Mouse (Mus musculus) midbrain, embryonic 11.5 days (tissue): ENCODE data around the gene Efcab14. TPM values are rescaled to one million over a fixed set of nuclear protein-coding genes. Genes with fewer than 3 reads are reported as not detected.

Experiments used
- ATAC-seq: fragments of 200-750 bp; cut with Nextera tagmentation; 2 replicates; pipeline ENCODE4 v1.8.0; 2017; ENCODE audit warnings: moderate TSS enrichment, moderate library complexity; ENCODE audit not compliant: low FRiP score
- DNase-seq: peaks from one replicate; pipeline ENCODE4 v3.0.0; 2015; ENCODE audit warnings: low spot score; ENCODE audit errors: missing footprints
- H3K27ac ChIP-seq: fragments of 300-500 bp; sonication (generic); 2 replicates; pipeline ENCODE4 v1.5.1; 2014; ENCODE audit warnings: low read depth, low read length
- H3K27me3 ChIP-seq: fragments of 300-500 bp; sonication (generic); 2 replicates; pipeline ENCODE4 v1.6.1; 2014; ENCODE audit warnings: mild to moderate bottlenecking, low read length, moderate library complexity, mixed read lengths; ENCODE audit not compliant: control insufficient read depth, insufficient read depth
- H3K36me3 ChIP-seq: fragments of 300-500 bp; sonication (generic); 2 replicates; pipeline ENCODE4 v1.6.1; 2014; ENCODE audit warnings: mild to moderate bottlenecking, low read length, moderate library complexity, mixed read lengths; ENCODE audit not compliant: control insufficient read depth, insufficient read depth
- H3K4me1 ChIP-seq: fragments of 300-500 bp; sonication (generic); 2 replicates; pipeline ENCODE4 v1.6.1; 2014; ENCODE audit warnings: low read length; ENCODE audit not compliant: control insufficient read depth, insufficient read depth
- H3K4me2 ChIP-seq: fragments of 300-500 bp; sonication (generic); 2 replicates; pipeline ENCODE4 v1.6.1; 2014; ENCODE audit warnings: mild to moderate bottlenecking, moderate library complexity
- H3K4me3 ChIP-seq: fragments of 300-500 bp; sonication (generic); 2 replicates; pipeline ENCODE4 v1.5.1; 2014; ENCODE audit warnings: low read depth, low read length
- H3K9ac ChIP-seq: fragments of 300-500 bp; sonication (generic); 2 replicates; pipeline ENCODE4 v1.6.1; 2014; ENCODE audit warnings: low read length
- H3K9me3 ChIP-seq: fragments of 300-500 bp; sonication (generic); 2 replicates; pipeline ENCODE4 v1.6.1; 2016; ENCODE audit warnings: low read length; ENCODE audit not compliant: control insufficient read depth
- WGBS: fragments of 180-500 bp; shearing (Covaris S2); extraction: QIAGEN DNeasy Blood & Tissue Kit; methylation state at CpG from one replicate; pipeline ENCODE4 v1.1.7; 2014; 5-methylcytosine and 5-hydroxymethylcytosine counted together
- polyA plus RNA-seq: library from polyadenylated mRNA; unstranded; fragments of >200 nt; fragmentation: Nextera tagmentation; extraction: Ambion mirVana; gene quantifications from 2 replicates; pipeline ENCODE4 v1.2.1, GENCODE M21; 2014

The Efcab14 gene
- 42.8 and 46.4 TPM in 2 replicates for polyA plus RNA-seq

DNA sequence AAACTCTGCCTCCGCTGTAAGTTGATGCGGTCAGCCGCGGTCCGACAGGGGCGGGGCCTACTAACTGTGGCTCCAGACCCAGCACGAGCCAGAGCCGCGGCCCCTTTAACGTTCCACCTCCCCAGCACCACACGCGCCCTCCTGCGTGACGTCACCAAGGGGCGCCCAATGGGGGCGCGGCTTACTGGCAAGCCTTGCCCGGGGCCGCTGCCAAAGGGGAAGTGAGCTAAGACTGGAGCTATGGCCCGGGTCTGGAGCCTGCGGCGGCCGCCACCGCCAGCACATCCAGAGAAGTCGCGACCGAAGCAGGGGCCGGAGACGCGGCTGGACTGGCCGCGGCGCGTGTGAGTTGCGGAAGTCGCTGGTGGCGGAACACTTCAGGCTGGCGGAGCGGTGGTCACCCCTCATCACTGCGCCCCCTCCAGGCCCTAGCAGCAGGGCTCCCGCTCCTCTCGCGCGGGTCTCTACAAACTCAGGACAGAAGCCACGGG, at the start of gene Efcab14:
Efcab14 (plus strand) TSS at position 194 of the 491 bp plus-strand sequence.
- ATAC-seq (peak; percentile 100), DNase-seq (peak; percentile 100)
- peak within 1 kb of the TSS; percentile 84 for H3K4me2 ChIP-seq
- no peaks in the 10 kb centered on the region for H3K9me3 ChIP-seq
- peak within 1 kb of the TSS; percentile 78 for H3K27ac ChIP-seq
- no peaks in the 10 kb centered on the region for H3K36me3 ChIP-seq
- peak within 1 kb of the TSS; percentile 84 for H3K4me3 ChIP-seq
- 0% methylated on average over 45 of the region's 45 CpGs for WGBS
- H3K27me3 ChIP-seq: no peaks in the 10 kb centered on the region
- peaks cover 14% of the 10 kb centered on the region for H3K4me1 ChIP-seq
- peak within 1 kb of the TSS; percentile 85 for H3K9ac ChIP-seq

DNA sequence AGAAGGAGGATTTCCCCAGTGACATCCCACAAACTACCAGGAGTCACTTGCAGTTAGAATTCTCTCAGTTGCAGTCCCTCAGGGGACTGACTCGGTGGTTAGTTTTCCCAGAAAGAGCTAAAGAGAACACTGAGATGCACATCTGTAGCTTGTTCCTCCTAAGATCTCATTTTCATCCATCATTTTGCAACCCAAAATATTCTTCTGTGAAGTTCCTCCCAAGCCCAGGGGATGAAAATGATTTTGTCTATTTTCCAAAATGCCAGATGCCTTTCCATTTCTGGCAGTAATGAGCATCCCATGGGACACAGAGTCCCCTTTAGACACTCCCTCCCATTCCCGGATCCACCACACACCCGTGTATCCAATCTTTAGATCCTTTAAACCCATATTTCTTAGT, 36.1 kb upstream of the Efcab14 start:
- H3K27me3 ChIP-seq: no peaks in the 10 kb centered on the region
- H3K9me3 ChIP-seq: no peaks in the 10 kb centered on the region
- H3K27ac ChIP-seq: no peak overlapping the region
- H3K4me3 ChIP-seq: no peak overlapping the region
- H3K36me3 ChIP-seq: no peaks in the 10 kb centered on the region
- no peak overlapping the region for H3K9ac ChIP-seq
- DNase-seq (no peak), ATAC-seq (no peak)
- H3K4me1 ChIP-seq: no peaks in the 10 kb centered on the region
- H3K4me2 ChIP-seq: no peak overlapping the region
- 80% methylated on average over 3 of the region's 3 CpGs for WGBS

DNA sequence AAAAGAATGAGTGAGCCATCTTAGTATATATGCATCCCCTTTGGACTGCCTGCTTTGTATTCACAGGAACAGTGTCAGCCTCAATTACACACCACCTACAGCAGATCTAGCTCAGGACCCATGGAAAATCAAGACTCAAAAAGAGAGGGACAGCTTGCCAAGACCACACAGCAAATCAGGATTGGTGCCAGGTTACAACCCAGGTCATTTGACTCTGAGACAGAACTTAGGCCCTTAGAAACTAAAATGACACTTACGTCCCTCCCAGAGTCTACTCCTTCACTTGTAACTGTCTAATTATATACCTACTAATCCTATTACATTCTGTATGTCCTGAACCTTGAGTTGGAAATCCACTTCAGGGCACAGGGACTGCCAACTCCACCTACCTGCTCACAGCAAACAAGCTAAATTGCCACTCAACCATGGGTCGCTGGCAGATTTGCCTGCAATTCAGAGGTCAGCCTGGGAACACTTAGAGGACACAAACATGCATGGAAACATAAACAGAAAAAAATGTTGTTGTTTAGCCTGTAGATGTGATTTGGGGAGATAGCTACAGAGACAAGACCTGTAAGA, 33.5 kb upstream of the Efcab14 start:
- no peak overlapping the region for H3K27ac ChIP-seq
- no peak overlapping the region for H3K4me2 ChIP-seq
- H3K9me3 ChIP-seq: no peaks in the 10 kb centered on the region
- H3K4me1 ChIP-seq: no peaks in the 10 kb centered on the region
- H3K9ac ChIP-seq: no peak overlapping the region
- DNase-seq: no peak
- no peak for ATAC-seq
- no peaks in the 10 kb centered on the region for H3K27me3 ChIP-seq
- H3K36me3 ChIP-seq: no peaks in the 10 kb centered on the region
- 94% methylated on average over 2 of the region's 2 CpGs for WGBS
- H3K4me3 ChIP-seq: no peak overlapping the region

DNA sequence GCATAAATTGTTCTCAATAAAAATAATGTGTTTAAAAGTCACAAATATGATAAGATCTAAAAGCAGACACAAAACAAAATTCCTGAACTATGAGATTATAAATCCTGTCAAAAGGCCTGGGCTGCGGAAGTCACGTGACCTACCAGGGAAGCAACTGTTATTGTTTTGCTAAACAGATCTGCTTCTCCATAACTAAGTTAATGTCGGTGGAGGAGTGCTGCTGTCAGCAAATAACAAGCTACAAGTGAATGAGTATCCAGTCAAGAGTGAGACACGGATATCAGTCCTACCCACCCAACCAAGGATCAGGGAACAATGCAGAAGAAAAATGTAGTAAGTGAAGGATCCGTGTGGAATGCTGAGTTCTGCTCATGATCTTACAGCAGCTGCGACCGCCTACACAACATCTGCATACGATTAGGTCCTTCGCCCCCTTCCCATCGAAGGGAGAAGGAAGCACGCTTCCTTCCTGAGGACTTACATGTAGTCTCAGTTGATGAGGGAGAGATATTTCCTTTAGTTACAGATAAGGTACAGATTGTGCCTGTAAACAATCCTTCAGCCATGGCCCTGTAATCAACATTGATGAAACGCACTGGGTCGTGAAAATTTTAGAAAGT, 28.5 kb upstream of the Efcab14 start:
- H3K9me3 ChIP-seq: no peaks in the 10 kb centered on the region
- H3K4me2 ChIP-seq: no peak overlapping the region
- DNase-seq: no peak
- H3K36me3 ChIP-seq: no peaks in the 10 kb centered on the region
- 72% methylated on average over 13 of the region's 13 CpGs for WGBS
- H3K9ac ChIP-seq: no peak overlapping the region
- no peaks in the 10 kb centered on the region for H3K4me1 ChIP-seq
- no peak for ATAC-seq
- no peak overlapping the region for H3K4me3 ChIP-seq
- H3K27ac ChIP-seq: no peak overlapping the region
- H3K27me3 ChIP-seq: no peaks in the 10 kb centered on the region

DNA sequence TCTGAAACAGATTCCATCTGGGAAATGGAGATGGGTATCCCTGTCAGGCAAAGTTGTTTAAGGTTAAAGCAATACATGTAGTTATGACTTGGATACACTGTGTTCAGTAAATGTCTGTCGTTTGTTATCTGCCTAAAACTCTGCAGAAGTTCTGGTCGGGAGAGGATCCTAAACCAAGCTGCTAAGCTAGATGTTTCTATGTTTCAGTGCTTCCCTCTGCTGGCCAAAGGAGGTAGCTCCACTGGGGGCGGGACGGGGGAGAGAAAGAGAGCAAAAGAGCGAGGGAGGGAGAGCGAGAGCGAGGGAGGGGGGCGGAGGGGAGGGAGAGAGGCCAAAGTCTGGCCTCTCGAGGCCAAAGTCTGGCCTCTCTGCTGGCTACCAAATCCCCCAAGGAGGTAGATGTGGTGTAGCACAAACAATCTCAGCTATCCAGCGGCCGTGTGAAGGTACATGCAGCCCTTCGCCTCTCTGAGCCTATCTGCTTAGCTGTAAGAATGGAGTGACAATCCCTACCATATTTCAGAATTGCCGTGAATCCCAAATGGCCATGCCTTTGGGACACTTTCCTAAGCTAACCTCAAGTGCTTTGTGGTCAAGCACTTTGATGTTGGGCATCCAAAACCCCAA, 27.6 kb upstream of the Efcab14 start:
- ATAC-seq (peak; percentile 87), DNase-seq (peak; percentile 99)
- Histone ChIP-seq H3K9ac (peak overlapping the region; percentile 27; the same call in 1 of the 2 replicates), H3K36me3 (no peaks in the 10 kb centered on the region), H3K4me2 (peak overlapping the region; percentile 36), H3K4me1 (no peaks in the 10 kb centered on the region), H3K27ac (no peak overlapping the region), H3K27me3 (no peaks in the 10 kb centered on the region), H3K9me3 (no peaks in the 10 kb centered on the region), H3K4me3 (no peak overlapping the region; the same call in 1 of the 2 replicates)
- WGBS: 13% methylated on average over 13 of the region's 13 CpGs

DNA sequence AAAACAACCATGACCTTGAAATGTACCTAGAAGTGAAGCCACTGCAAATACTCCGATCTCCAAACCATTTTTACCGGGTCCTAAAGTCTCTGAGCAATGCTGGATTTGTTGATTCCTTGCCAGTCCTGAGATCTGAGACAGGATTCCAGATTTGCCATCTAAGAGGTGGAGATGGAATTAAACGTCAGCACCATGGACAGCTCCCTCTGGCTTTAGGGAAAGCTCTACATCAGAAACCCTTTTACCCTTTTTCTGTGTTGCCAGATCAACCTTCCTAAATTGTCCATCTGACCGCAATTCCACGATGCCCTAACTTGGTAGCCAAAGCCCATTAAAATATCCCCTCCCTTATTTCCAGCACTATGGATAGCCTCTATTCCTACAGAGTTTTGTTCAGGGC, 8.8 kb upstream of the Efcab14 start:
- Histone ChIP-seq H3K4me3 (no peak overlapping the region), H3K9ac (no peak overlapping the region), H3K4me1 (no peaks in the 10 kb centered on the region), H3K27me3 (no peaks in the 10 kb centered on the region), H3K4me2 (no peak overlapping the region), H3K27ac (no peak overlapping the region), H3K36me3 (no peaks in the 10 kb centered on the region), H3K9me3 (no peaks in the 10 kb centered on the region)
- no peak for ATAC-seq
- peak; percentile 92 for DNase-seq
- 26% methylated on average over 5 of the region's 5 CpGs for WGBS

DNA sequence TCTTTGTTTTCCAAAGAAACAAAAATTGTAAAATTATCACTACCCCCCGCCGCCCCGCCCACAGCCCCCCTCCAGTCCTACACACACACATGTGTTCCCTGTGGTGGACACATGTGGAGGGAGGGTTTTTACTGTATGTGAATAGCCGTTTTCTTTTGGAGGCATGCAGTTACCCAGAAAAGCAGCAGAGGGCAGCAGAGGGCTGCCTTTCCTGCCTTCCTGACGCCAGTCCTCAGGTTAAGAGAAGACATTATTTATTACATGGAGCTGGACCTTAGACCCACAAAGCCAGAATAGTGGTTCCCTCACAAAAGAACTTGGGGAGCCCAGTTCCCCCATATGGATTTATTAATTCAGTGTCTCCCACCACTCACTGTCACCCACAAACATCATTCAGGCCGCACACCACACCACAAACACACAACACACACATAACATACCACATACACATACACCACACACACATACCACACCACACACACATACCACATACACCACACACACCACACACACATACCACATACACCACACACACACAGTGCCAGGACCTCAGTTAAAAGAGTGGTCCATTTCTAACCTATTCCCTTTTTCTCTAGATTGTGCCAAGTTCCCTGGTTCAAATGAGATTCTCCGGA, 5.8 kb upstream of the Efcab14 start:
- peak; percentile 99 for DNase-seq
- H3K9ac ChIP-seq: no peak overlapping the region
- H3K36me3 ChIP-seq: no peaks in the 10 kb centered on the region
- no peaks in the 10 kb centered on the region for H3K27me3 ChIP-seq
- ATAC-seq: peak; percentile 76
- H3K27ac ChIP-seq: no peak overlapping the region
- no peaks in the 10 kb centered on the region for H3K4me1 ChIP-seq
- no peaks in the 10 kb centered on the region for H3K9me3 ChIP-seq
- H3K4me2 ChIP-seq: no peak overlapping the region
- H3K4me3 ChIP-seq: no peak overlapping the region
- 22% methylated on average over 7 of the region's 7 CpGs for WGBS

DNA sequence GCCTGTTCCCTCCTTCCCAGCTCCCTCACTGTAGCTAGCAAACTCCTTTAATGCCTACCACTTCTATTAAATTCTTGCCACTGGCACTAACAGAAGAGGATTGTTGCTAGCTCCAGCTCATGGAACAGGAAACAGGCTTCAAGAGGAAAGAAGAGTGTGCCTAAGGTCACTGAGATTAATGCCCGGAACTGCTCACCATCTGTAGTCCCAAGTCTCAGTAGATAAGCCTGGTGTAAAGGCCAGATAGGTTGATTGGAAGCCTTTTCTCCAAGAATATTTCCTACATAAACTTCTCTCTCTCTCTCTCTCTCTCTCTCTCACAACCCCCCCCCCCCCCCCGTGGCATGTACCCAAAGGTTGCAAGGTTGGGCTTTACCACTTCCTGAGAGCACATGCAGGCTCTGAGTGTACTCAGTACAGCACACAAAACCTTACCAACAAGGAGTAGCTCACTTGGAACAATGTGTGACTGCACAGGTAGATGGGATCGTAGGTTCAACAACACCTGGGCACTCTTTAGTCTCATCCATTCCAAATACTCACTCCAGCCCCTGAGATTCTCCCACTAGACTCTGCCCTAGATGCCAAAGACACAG, 5.2 kb upstream of the Efcab14 start:
- Histone ChIP-seq H3K9ac (no peak overlapping the region), H3K27me3 (no peaks in the 10 kb centered on the region), H3K27ac (no peak overlapping the region), H3K36me3 (no peaks in the 10 kb centered on the region), H3K4me1 (no peaks in the 10 kb centered on the region), H3K4me2 (no peak overlapping the region), H3K9me3 (no peaks in the 10 kb centered on the region), H3K4me3 (no peak overlapping the region)
- ATAC-seq (no peak), DNase-seq (no peak)
- WGBS: 75% methylated on average over 3 of the region's 3 CpGs
